Mouse (Mus musculus): ENCODE data around the gene Fbln1.

GRCm38 (mm10) chr15:85167086-85167679 is 38.6 kb upstream of the Fbln1 start:
- TF ChIP-seq CEBPB (IDR thresholded peaks at IDR 0.05; ENCODE audit: low read depth) (no peak), CTCF (IDR thresholded peaks at IDR 0.05; ENCODE audit: control insufficient read depth, insufficient read depth, insufficient read length) (no peak), USF1 (IDR thresholded peaks at IDR 0.05; ENCODE audit: low read depth) (no peak), MYOG (IDR thresholded peaks at IDR 0.05; ENCODE audit: control insufficient read depth, extremely low read depth, insufficient read length) (no peak), FOSL1 (IDR thresholded peaks at IDR 0.05; ENCODE audit: insufficient read depth, low read length, poor library complexity, severe bottlenecking) (no peak)
